Mouse (Mus musculus): ENCODE data around the gene Setd1b. TPM values are rescaled to one million over a fixed set of nuclear protein-coding genes. Genes with fewer than 3 reads are reported as not detected.

The Setd1b gene
- total and polyA plus RNA-seq, 3 experiments: 2.1 to 90.6 (median 76.7) TPM

- H3K4me1 ChIP-seq (ENCODE audit: insufficient read depth, low read depth, low read length): peaks cover 30% of the 10 kb centered on the region
- TF ChIP-seq GATA2 (IDR thresholded peaks at IDR 0.05; ENCODE audit: borderline replicate concordance, low read depth, low read length): no peak
- TF ChIP-seq CTCF (IDR thresholded peaks at IDR 0.05; ENCODE audit: low read depth, low read length): no peak
- TF ChIP-seq TAL1 (conservative IDR thresholded peaks at IDR 0.05; ENCODE audit: low read depth, low read length): no peak
- TF ChIP-seq GATA1 (IDR thresholded peaks at IDR 0.05; ENCODE audit: borderline replicate concordance, low read length): no peak
- no peak for TF ChIP-seq POLR2AphosphoS5 (IDR thresholded peaks at IDR 0.05; ENCODE audit: insufficient replicate concordance, low read depth, low read length)
- H3K27me3 ChIP-seq (ENCODE audit: insufficient read depth, low read length): no peaks in the 10 kb centered on the region; the same call in 1 of the 2 replicates
- DNase-seq (ENCODE audit: low spot score): no peak
- H3K36me3 ChIP-seq (replicated peaks): peaks cover 92% of the 10 kb centered on the region
- ATAC-seq (ENCODE audit: extremely low read depth, insufficient number of reproducible peaks, low FRiP score, poor library complexity, severe bottlenecking): no peak
- no peak overlapping the region for H3K4me3 ChIP-seq (ENCODE audit: low read depth, low read length)
- no peaks in the 10 kb centered on the region for H3K9me3 ChIP-seq (replicated peaks)
These were observed 18.3 kb downstream of the Setd1b start for GRCm38 (mm10) chr5:123160341-123160740.

GRCm38 (mm10) chr5:123162942-123163341, 20.9 kb downstream of the Setd1b start:
- no peak for TF ChIP-seq GATA1 (IDR thresholded peaks at IDR 0.05; ENCODE audit: borderline replicate concordance, low read length)
- TF ChIP-seq TAL1 (conservative IDR thresholded peaks at IDR 0.05; ENCODE audit: low read depth, low read length): no peak
- no peak for TF ChIP-seq POLR2AphosphoS5 (IDR thresholded peaks at IDR 0.05; ENCODE audit: insufficient replicate concordance, low read depth, low read length)
- DNase-seq (ENCODE audit: low spot score) (no peak), ATAC-seq (ENCODE audit: extremely low read depth, insufficient number of reproducible peaks, low FRiP score, poor library complexity, severe bottlenecking) (no peak)
- Histone ChIP-seq H3K9me3 (replicated peaks) (no peaks in the 10 kb centered on the region), H3K27me3 (ENCODE audit: insufficient read depth, low read length) (no peaks in the 10 kb centered on the region; the same call in 1 of the 2 replicates), H3K36me3 (replicated peaks) (peaks cover 89% of the 10 kb centered on the region), H3K4me3 (ENCODE audit: low read depth, low read length) (no peak overlapping the region), H3K4me1 (ENCODE audit: insufficient read depth, low read depth, low read length) (peaks cover 34% of the 10 kb centered on the region)

GRCm38 (mm10) chr5:123166437-123166836, 24.4 kb downstream of the Setd1b start:
- peak overlapping the region; percentile 46; the same call in 1 of the 2 replicates for H3K4me3 ChIP-seq (ENCODE audit: low read depth, low read length)
- no peaks in the 10 kb centered on the region for H3K9me3 ChIP-seq (replicated peaks)
- TF ChIP-seq GATA2 (IDR thresholded peaks at IDR 0.05; ENCODE audit: borderline replicate concordance, low read depth, low read length) (no peak), POLR2AphosphoS5 (IDR thresholded peaks at IDR 0.05; ENCODE audit: insufficient replicate concordance, low read depth, low read length) (no peak), GATA1 (IDR thresholded peaks at IDR 0.05; ENCODE audit: borderline replicate concordance, low read length) (no peak), CTCF (IDR thresholded peaks at IDR 0.05; ENCODE audit: low read depth, low read length) (no peak), TAL1 (conservative IDR thresholded peaks at IDR 0.05; ENCODE audit: low read depth, low read length) (no peak)
- ATAC-seq (ENCODE audit: extremely low read depth, insufficient number of reproducible peaks, low FRiP score, poor library complexity, severe bottlenecking) (no peak), DNase-seq (ENCODE audit: low spot score) (no peak)
- peaks cover 21% of the 10 kb centered on the region for H3K4me1 ChIP-seq (ENCODE audit: insufficient read depth, low read depth, low read length)
- no peaks in the 10 kb centered on the region for H3K27me3 ChIP-seq (ENCODE audit: insufficient read depth, low read length)
- H3K36me3 ChIP-seq (replicated peaks): peaks cover 62% of the 10 kb centered on the region

- Histone ChIP-seq H3K9me3 (replicated peaks) (no peaks in the 10 kb centered on the region), H3K4me1 (ENCODE audit: insufficient read depth, low read depth, low read length) (peaks cover 22% of the 10 kb centered on the region), H3K36me3 (replicated peaks) (peaks cover 51% of the 10 kb centered on the region), H3K27me3 (ENCODE audit: insufficient read depth, low read length) (no peaks in the 10 kb centered on the region), H3K4me3 (ENCODE audit: low read depth, low read length) (no peak overlapping the region)
- ATAC-seq (ENCODE audit: extremely low read depth, insufficient number of reproducible peaks, low FRiP score, poor library complexity, severe bottlenecking): no peak
- TF ChIP-seq TAL1 (conservative IDR thresholded peaks at IDR 0.05; ENCODE audit: low read depth, low read length): no peak
- no peak for TF ChIP-seq POLR2AphosphoS5 (IDR thresholded peaks at IDR 0.05; ENCODE audit: insufficient replicate concordance, low read depth, low read length)
- TF ChIP-seq GATA1 (IDR thresholded peaks at IDR 0.05; ENCODE audit: borderline replicate concordance, low read length): no peak
- TF ChIP-seq CTCF (IDR thresholded peaks at IDR 0.05; ENCODE audit: low read depth, low read length): no peak
- TF ChIP-seq GATA2 (IDR thresholded peaks at IDR 0.05; ENCODE audit: borderline replicate concordance, low read depth, low read length): no peak
- DNase-seq (ENCODE audit: low spot score): no peak
These were observed 25.6 kb downstream of the Setd1b start for GRCm38 (mm10) chr5:123167591-123167990.

GRCm38 (mm10) chr5:123169284-123169683, 27.3 kb downstream of the Setd1b start, which contains the start of gene Psmd9:
Gene Psmd9, plus strand, starts transcription at chr5:123169413.
- Histone ChIP-seq H3K36me3 (replicated peaks) (peaks cover 34% of the 10 kb centered on the region), H3K9me3 (replicated peaks) (no peaks in the 10 kb centered on the region), H3K4me1 (ENCODE audit: insufficient read depth, low read depth, low read length) (peaks cover 22% of the 10 kb centered on the region), H3K4me3 (ENCODE audit: low read depth, low read length) (no peak within 1 kb of the TSS), H3K27me3 (ENCODE audit: insufficient read depth, low read length) (peaks cover 1% of the 10 kb centered on the region; the same call in 1 of the 2 replicates)
- no peak for ATAC-seq (ENCODE audit: extremely low read depth, insufficient number of reproducible peaks, low FRiP score, poor library complexity, severe bottlenecking)
- DNase-seq (ENCODE audit: low spot score): no peak
- TF ChIP-seq GATA2 (IDR thresholded peaks at IDR 0.05; ENCODE audit: borderline replicate concordance, low read depth, low read length) (no peak), GATA1 (IDR thresholded peaks at IDR 0.05; ENCODE audit: borderline replicate concordance, low read length) (no peak), POLR2AphosphoS5 (IDR thresholded peaks at IDR 0.05; ENCODE audit: insufficient replicate concordance, low read depth, low read length) (no peak), TAL1 (conservative IDR thresholded peaks at IDR 0.05; ENCODE audit: low read depth, low read length) (no peak), CTCF (IDR thresholded peaks at IDR 0.05; ENCODE audit: low read depth, low read length) (no peak)

GRCm38 (mm10) chr5:123170365-123170764, 28.4 kb downstream of the Setd1b start:
- H3K4me3 ChIP-seq (ENCODE audit: low read depth, low read length): no peak overlapping the region
- H3K9me3 ChIP-seq (replicated peaks): no peaks in the 10 kb centered on the region
- no peak for DNase-seq (ENCODE audit: low spot score)
- H3K27me3 ChIP-seq (ENCODE audit: insufficient read depth, low read length): peaks cover 5% of the 10 kb centered on the region; the same call in 1 of the 2 replicates
- no peak for TF ChIP-seq POLR2AphosphoS5 (IDR thresholded peaks at IDR 0.05; ENCODE audit: insufficient replicate concordance, low read depth, low read length)
- no peak for TF ChIP-seq CTCF (IDR thresholded peaks at IDR 0.05; ENCODE audit: low read depth, low read length)
- no peak for TF ChIP-seq GATA2 (IDR thresholded peaks at IDR 0.05; ENCODE audit: borderline replicate concordance, low read depth, low read length)
- TF ChIP-seq TAL1 (conservative IDR thresholded peaks at IDR 0.05; ENCODE audit: low read depth, low read length): no peak
- no peak for TF ChIP-seq GATA1 (IDR thresholded peaks at IDR 0.05; ENCODE audit: borderline replicate concordance, low read length)
- H3K4me1 ChIP-seq (ENCODE audit: insufficient read depth, low read depth, low read length): peaks cover 22% of the 10 kb centered on the region
- no peak for ATAC-seq (ENCODE audit: extremely low read depth, insufficient number of reproducible peaks, low FRiP score, poor library complexity, severe bottlenecking)
- H3K36me3 ChIP-seq (replicated peaks): peaks cover 29% of the 10 kb centered on the region
